Mouse (Mus musculus): ENCODE results near the gene S1pr4.

S1pr4 gene

GRCm38 (mm10) chr10:81493601-81494220 lies 6.2 kb downstream of the S1pr4 start:
- peak; percentile 22 for DNase-seq

- peak; percentile 25 for DNase-seq
These were observed 7.2 kb downstream of the S1pr4 start for GRCm38 (mm10) chr10:81492606-81493240.

- no peak for DNase-seq
These were observed 8.9 kb downstream of the S1pr4 start for GRCm38 (mm10) chr10:81491018-81491417.

- no peak for DNase-seq
These were observed 10.0 kb downstream of the S1pr4 start for GRCm38 (mm10) chr10:81489941-81490340.

GRCm38 (mm10) chr10:81488081-81488480 lies 11.9 kb downstream of the S1pr4 start:
- no peak for DNase-seq

- DNase-seq = no peak
These were observed 13.4 kb downstream of the S1pr4 start for GRCm38 (mm10) chr10:81486496-81486895.

GRCm38 (mm10) chr10:81485479-81486018 lies 14.4 kb downstream of the S1pr4 start:
- no peak for DNase-seq

- DNase-seq = no peak
These were observed 14.9 kb downstream of the S1pr4 start for GRCm38 (mm10) chr10:81485060-81485449.

GRCm38 (mm10) chr10:81484441-81485059 lies 15.4 kb downstream of the S1pr4 start:
- DNase-seq = no peak

- DNase-seq = no peak
These were observed 15.9 kb downstream of the S1pr4 start for GRCm38 (mm10) chr10:81483983-81484382.

GRCm38 (mm10) chr10:81482533-81482889 lies 17.4 kb downstream of the S1pr4 start, which contains the start of gene Celf5:
TSS of gene Celf5 (minus strand) at chr10:81482709.
- DNase-seq = peak; percentile 80

- no peak for DNase-seq
These were observed 18.1 kb downstream of the S1pr4 start for GRCm38 (mm10) chr10:81481605-81482532.

GRCm38 (mm10) chr10:81474461-81474860 lies 25.5 kb downstream of the S1pr4 start:
- no peak for DNase-seq

- peak; percentile 56 for DNase-seq
These were observed 26.9 kb downstream of the S1pr4 start for GRCm38 (mm10) chr10:81473003-81473451.

GRCm38 (mm10) chr10:81472403-81473002 lies 27.4 kb downstream of the S1pr4 start:
- no peak for DNase-seq

GRCm38 (mm10) chr10:81470454-81470853 lies 29.5 kb downstream of the S1pr4 start:
- DNase-seq = no peak

- DNase-seq = peak; percentile 10
These were observed 30.7 kb downstream of the S1pr4 start for GRCm38 (mm10) chr10:81469253-81469652.

- DNase-seq = peak; percentile 20
These were observed 32.2 kb downstream of the S1pr4 start for GRCm38 (mm10) chr10:81467670-81468235.

- DNase-seq = peak; percentile 15
These were observed 33.1 kb downstream of the S1pr4 start for GRCm38 (mm10) chr10:81466881-81467280.

GRCm38 (mm10) chr10:81466066-81466465 lies 33.9 kb downstream of the S1pr4 start:
- no peak for DNase-seq

- peak; percentile 5 for DNase-seq
These were observed 34.7 kb downstream of the S1pr4 start for GRCm38 (mm10) chr10:81465265-81465645.
